Mouse (Mus musculus): ENCODE results near the gene Plcb3.

Gene Plcb3

DNA sequence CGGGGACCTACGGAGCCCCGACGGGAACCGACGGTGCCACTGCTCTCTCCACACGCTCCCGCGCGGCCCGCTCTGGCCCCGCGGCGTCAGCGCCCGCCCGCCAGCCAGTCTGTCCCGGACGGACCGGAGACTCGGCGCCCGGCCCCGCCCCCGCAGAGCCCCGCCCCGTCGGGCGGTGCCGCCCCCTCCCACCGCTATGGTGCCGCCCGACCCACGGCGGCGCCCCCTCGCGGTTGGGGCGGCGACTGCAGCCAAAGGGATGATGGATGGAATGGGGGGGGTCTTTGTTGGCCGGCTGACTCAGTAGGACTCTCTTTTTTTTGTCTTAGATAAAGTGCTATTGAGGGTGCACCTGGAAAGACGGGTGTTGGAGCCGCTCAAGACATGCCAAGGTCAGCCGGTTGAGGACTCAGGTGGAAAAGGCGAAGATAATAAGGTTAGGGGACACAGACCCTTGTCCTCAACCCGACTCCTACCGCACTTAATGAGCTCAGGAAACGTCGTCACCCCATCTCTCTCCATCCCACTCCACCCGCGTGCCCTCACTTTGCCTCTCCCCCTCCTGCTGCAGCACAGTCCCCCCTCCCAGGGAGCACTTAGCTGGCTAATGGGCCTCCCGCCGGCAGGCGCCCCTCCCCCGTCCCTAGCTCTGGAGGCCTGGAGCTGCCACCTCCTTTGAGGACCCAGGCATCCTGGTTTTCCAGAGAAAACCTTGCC is 6.4 kb downstream of the Plcb3 start:
- peak; percentile 68 for DNase-seq

DNA sequence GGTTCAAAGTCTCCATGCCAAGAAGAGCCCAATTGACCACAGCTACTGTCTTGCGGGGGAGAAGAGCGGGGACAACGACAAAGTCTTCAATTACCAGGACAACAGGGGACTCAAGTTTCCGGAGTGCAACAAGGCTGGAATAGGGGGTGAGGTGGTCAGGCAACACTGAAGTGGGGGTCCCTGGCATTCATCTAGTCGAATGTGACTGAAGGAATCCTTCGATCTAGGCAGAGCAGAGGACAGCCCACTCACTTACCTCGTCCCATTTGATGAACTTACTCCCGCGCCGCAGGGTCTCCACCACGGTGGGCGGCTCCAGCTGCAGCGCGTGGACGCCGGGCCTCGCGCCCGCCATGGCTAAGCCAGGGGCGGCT is 7.0 kb downstream of the Plcb3 start:
- no peak for DNase-seq

DNA sequence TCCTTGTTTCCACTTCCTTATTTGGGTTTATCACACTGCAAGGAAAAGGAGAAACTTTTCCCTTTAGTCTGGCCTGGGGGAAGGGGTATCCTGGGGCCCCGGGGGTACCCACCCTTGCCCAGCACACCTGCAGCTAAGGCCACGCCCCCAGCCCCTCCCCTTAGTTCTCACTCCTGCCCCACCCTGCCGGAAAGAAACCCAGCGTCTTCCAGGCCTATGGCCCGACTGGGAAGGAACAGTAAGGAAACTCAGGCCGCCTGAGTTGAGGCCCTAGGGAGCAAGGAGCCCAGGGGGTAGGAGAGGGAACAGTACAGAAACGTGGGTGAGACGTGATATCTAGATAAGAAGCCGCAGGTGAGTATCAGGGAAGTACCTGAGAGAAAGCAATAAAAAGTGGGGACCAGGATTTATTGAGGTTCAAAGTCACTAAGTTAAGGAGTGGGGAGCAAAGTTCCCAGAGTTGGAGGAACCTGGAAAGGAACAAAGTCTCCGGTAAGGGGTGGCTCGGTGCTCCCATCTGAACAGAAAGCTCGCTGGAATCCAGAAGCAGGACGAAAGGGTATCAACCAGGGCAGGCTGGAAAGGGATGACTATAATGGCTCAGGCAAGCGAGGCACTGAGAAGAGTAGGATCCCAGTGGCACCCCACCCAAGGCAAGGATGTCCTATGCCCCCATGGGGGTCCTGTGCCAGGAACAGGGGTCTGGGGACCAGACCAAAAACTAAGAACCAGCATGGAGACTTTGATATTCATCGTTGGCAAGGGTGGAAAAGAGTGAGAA is 7.6 kb downstream of the Plcb3 start:
- peak; percentile 52 for DNase-seq

DNA sequence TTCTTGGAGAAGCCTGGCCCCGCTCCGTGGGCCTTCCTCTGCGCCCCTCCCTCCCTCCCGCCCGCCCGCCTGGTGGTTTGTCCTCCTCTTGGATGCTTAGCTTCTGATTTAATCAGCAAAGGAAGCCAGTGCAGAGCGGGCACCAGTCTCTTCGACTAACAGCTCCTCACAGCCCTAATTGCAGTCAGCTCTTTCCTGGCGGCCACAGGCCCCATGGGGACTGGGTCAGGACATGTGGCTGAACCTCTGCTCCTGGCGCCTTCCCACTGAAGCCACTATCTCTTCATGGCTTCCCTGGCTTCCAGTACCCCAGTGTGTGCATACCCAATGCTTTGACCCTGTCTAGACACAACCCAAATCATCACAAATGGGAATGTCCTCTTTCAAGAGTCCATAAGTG is 19.8 kb downstream of the Plcb3 start:
- DNase-seq: no peak

DNA sequence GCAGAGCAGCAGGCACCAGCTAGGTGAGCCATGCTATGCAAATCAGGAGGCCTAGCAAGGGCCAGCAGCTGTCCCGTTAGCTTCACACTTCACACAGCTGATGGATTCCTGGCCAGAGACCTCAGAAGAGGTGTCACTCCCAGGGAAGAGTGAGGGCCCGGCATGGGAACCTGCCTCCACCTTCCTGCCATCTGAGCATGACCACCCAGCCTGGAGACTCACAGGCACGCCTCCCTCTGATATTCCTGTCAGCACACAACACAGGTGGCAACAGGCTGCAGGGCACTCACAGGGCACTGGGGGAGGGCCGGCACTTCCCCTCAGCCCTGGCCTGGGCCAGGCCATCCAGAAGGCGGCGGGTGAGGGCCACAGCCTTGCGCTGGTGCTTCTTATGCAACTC is 20.8 kb downstream of the Plcb3 start:
- DNase-seq: no peak

DNA sequence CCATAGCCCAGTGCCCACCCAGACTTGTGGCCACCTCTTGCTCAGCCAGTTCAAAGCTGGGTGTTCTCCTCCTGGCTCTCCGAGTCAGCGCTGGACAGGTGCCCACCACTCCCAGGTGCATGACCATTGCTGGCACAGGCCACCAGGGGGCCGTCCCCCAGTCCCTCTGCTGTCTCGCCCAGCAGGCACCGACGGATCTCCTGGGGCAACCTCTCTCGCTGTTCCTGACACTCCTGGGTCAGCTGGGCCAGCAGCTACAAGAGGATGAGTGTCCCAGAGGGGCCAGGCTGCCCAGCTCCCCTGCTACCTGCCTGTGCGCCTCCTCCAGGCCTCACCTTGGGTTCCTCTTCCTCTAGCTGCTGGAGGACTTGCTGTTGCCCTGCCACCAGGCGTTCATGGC is 22.2 kb downstream of the Plcb3 start:
- peak; percentile 73 for DNase-seq

DNA sequence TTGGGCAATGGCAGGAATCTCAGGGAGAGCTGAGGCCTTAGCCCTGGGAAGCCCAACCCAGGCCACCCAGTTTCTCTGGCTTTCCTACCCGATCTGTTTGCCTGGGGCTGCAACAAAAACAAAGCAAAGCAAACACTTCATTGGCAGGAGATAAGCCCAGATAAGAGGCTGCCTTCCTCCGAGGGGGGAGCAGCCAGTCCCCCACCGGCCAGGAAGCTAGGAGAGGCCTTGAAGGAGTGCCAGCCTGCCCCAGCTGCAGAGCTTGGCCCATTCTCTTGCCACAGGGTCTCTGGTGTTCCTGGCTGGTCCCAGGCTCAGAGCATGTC is 23.6 kb downstream of the Plcb3 start:
- DNase-seq: peak; percentile 74

DNA sequence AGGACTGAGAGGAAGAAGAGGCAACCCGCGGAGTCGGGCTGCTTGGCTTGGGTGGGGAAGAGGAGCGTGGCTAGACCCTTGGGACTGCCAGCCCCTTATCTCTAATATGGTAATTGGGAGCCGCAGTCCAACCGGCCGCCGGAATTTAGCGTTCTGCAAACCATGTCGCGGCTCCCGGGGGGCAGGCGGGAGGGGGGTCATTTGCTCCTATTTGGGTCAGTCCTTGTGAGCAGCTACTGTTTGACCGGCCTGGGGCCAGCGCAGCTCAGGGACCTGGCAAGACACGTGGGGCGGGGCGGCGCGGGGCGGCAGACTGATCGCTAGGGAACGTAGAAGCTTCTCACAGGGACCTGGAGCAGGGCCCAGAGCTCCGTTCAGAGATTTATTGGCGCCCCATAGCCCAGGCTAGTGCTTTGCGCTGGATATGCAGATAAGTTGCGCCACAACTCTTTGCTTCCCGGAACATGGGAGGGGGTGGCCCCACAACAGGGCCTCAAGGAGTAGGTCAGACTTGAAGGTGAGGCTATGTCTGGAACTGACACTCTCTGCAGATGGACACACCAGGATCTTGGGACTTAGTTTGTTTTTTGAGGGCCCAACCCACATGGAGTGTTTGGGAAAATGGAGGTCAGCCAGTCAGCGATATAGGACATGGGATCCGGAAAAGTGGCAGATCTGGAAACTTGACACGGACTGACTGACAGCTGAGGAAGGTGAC is 24.1 kb downstream of the Plcb3 start:
- peak; percentile 89 for DNase-seq

DNA sequence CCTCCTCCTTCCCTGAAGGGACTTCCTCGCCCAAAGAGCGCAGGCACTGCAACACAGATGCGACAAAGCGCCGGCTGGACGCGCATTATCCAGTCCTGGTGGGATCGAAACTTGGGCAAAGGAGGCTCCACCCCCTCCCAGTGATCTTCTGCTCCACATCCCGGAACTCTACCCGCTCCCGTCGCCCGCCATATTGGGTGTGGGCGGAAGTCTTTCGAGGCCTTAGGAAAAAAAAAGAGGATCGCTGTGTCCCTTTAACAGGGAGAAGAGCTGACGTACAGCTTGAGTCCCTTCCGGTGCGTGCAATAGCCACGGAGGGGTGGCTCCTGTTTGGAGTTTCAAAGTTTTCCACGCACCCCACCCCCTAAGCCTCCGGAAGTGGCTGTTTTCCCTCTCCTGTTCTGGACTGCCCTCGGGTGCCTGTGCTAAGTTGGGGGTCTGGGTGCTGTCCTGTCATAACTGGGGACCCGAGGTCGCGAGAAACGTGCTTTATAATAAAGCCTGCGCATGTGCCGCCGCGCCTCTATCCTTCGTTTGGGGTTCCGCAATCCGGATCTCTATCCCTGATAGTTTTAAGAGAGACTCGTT is 24.8 kb downstream of the Plcb3 start:
- peak; percentile 98 for DNase-seq

DNA sequence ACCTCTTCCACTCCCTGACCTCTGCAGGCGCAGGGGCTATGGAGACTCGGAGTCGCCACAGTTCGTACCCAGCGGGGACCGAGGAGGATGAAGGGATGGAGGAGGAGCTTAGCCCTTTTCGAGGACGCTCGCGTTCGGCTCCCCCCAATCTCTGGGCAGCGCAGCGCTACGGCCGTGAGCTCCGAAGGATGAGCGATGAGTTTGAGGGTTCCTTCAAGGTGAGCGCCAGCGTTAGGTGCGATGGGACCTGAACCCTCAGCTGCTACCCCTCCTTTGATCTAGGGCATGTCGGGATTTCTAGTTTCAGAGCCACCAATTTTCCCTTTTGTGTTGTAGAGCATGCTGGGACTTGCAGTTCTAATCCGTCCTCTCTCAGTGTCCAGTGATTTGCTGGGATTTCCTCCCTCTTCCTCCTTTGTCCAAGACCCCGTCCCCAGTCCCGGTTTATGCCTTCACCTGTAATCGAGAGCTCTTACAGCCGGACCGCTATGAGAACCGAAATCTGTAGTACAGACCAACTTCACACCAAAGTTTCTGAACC is 25.6 kb downstream of the Plcb3 start:
- peak; percentile 78 for DNase-seq

DNA sequence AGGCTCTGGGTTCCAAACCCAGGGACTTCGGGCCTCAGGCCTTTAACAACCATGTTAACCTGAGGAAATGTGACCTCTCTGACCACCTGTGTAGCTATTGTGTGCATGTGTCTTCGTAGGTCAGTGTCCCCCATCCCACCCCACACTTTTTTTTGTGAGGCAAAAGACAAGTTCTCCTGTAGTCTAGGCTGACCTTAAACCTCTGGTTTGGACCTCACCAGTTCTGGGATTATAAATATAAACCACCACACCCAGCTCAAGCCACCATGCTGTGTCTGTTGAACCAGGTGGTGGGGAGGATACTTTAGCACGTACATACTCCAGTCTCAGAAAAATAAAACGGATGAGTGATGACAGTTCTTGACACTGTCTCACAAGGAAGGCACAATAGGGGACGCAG is 26.3 kb downstream of the Plcb3 start:
- no peak for DNase-seq

DNA sequence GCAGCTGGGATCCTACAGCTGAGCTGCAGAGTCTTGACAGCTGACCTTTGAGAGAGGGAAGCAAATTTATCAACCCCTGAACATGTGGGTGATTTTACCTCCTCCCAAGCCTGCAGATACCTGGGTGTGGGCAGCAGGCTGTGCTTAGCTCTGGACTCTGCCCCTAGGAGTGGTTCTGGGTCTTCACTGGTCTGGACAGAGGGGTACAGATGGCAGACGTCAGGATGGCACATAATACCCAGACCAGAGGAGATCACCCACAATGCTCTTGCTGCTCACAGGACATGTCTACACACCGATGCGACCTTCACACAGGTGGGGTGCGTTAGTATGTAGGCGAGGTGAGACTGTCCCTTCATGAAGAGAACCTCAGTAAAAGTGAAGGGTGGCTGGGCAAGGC is 26.7 kb downstream of the Plcb3 start:
- no peak for DNase-seq

DNA sequence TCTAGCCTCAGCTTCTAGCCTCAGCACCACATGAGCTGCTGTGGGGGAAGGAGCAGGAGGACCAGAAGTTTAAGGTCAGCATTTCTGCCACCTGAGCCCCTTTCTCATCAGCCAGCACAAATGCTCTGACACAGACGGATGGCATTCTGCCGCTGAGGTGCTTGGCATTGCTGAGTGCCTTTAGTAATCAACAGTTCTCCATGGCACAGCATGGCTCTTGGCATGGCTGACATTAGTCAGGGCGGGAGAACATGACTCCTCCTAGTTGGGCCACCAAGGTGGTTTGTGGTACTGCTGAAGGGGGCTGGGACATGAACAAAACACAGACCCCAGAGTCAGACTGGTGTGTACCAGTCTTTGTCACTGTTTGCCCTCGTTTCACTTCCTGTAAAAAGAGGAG is 28.1 kb downstream of the Plcb3 start:
- no peak for DNase-seq

DNA sequence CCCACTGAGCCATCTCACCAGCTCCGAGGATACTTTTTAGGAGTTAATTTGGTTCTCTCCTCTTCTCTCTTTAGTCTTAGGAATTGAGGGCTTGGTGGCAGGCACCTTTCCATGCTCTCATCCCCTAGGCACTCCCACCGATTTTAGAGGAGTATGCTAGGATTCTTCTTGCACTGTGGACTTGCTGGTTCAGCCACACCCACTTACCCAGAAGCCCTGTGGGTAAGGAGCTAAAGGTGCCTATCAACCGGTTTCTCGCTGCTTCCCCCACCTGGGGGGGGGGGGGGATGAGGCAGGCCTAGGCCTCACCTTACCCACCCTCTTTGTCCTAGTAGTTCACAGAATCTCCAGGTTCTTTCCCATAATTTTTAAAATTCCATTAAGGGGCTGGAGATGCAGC is 28.5 kb downstream of the Plcb3 start:
- no peak for DNase-seq

DNA sequence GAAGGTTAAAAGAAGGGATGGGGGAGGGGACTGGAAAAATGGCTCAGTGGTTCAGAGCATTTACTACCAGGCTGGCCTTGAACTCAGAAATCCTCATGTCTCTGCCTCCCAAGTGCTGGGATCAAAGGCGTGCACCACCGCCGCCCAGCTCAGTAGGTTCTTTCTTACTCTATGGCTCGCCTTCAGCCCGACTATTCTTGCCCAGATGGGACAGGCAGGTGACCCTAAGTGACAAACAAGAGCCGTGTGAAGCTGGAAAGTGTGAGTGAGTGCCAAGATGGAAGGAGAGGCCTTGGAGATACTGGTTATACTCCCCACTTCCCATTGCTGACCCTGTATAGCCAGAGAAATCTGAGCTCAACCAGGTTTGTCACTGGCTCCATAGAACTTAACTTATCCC is 32.6 kb downstream of the Plcb3 start:
- DNase-seq: no peak

DNA sequence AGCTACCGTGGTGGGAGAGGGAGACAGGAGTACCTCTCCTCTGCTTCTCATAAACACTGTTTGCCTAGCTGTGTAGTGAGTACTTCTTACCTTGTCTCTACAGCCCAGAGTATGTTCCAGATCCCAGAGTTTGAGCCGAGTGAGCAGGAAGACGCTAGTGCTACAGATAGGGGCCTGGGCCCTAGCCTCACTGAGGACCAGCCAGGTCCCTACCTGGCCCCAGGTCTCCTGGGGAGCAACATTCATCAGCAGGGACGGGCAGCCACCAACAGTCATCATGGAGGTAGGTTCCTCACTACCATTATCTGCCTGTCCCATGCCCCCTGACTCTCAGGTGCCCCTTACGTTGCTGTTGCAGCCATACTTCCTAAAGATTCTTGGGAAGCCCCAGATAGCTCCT is 33.5 kb downstream of the Plcb3 start:
- DNase-seq: no peak

DNA sequence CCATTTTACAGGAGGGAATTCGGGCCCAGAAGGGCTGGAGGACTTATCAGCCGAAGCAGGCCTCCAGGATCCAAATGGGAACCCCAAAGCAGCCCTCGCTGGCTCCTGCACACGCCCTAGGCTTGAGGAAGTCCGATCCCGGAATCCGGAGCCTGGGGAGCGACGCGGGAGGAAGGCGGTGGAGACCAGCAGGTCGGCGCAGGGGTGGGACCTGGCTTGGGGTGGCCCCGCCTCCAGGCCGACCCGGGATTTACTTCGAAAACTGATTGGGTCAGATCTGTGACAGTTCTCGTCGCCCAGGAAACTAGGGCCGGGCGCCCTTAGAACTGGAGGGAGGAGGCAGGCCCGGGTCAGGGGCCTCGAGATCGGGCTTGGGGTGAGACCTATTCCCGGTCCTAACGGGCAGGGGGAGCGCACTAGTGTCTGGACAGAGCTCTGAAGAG is 34.0 kb downstream of the Plcb3 start, which contains the start of gene Gpr137:
TSS of gene Gpr137 (minus strand) at position 232 of the 443 bp plus-strand sequence.
- peak; percentile 98 for DNase-seq

DNA sequence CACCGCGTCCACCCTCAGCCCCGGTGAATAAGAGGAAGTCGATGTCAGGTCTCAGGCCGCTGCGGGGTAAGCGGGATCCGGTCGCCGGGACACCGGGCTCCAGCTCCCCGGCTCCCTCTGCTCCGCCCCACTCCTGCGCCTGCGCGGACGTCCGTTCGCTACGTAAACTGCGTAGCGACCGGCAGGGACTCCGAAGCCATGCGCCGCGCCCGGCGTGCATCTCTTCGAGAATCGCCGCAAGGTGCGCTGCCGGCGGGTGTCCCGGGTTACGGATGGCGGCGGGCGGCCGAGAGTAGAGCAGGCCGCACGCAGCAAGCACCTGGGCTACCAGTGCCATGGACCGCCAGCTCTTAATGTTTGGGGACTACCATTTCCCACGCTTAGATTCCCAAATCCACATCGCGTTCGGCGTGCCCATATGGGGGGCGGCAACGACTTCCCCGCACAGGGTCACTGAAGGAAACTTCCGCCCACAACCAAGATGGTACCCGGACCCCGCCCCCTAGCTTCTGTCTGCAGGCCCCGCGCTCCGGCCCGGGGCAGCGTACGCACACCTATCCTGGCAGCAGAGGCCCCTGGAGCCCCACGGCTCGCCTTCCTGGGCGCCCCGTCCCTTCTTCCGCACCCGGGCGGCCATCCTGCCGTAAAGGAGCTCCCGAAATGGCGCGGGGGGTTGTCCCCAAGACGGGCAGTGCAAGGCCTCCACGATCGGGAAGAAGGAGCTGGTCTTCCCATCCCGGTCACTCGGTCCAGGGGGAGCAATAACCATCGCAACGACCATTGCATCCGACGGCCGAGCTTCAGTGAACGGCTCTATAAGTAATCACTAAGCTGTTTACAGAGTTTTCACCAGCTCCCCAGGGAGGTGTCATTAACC is 34.7 kb downstream of the Plcb3 start, which contains the start of gene Bad:
TSS of gene Bad (plus strand) at position 490 of the 877 bp plus-strand sequence.
- peak; percentile 94 for DNase-seq

DNA sequence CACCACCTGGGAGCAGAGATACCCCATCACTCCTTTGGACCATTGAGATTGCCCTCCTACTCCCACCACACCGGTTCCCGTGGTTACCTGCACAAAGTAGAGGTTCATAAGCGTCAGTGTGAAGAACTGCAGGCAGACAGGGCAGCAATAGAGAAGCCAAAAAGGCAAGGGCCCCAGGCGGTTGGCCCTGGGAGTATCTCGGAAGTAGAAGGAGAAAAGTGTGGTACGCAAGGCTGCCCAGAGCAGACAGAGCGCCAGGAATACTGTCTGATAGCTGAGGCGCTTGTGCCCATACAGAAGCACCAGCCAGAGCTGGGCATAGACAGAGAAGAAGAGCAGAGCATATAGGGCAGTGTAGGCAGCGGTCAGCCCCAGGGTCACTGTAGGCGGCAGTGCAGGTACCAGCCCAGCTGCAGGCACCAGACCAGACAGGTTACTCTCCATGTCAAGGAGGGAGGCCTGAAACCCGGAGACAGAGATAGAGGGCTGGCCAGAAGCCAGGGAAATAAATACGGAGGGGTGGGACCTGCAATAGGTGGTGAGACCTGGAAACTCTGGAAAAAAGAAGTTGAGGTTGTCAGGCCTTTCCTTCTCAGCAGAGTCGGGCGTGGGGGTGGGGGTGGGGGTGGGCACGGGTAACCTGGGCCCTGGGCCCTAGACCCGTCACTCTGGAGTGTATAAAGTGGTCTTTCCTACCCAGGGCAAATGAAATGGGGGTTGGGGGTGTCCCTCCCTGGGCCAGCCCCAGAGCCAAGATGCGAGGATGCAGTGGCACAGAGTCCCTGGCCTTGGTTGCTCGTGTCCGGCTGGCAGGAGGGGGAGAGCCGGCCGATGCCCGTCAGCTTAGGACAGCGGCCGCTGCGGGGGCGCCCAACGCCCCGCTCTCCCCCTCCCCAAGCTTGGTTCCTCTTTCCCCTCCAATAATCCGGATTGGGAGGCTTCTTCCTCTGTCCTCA is 35.6 kb downstream of the Plcb3 start:
- no peak for DNase-seq

DNA sequence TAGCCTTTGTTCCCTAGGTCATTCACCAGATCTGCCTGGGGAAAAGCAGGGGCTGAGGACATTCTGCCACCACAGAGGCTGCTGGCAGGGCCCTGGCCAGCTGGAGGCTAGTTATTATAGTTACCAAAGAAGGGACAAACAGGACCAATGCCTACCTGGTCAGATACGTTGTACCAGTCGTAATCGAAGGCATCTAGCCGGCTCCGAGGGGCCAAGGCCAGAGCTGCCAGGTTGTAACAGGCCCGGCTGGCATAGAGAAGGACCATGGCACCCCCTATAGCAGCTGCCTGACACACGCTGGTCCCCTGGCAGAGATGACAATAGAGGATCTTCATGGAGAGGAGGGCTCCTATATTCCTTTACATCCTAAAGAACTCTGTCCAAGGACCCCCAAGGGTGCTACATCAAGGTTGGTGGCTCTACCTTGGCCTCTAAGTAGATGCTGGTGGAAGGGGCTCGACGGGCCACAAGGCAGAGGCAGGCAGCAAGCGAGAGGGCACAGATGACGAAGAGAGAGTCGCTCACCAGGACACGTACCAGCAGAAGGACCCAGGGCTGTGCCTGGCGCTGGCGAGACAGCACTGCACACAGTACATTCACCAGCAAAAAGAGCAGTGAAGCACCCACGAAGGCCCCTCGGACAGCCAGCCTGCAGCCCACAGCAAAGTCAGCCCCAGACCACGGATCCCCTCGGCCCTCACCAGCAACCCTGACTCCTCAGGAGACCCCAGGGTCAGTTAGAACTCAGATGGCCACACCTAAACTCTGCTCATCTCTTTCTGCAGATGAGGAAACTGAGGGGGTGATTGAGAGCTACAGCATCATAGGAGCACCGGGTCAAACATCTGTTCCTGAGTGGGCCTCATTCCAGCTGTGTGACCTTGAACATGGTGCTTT is 36.9 kb downstream of the Plcb3 start:
- no peak for DNase-seq

Measured in kidney, adult 9 months (tissue).